Mouse (Mus musculus) thymus, postnatal 4 days (tissue): ENCODE results near the gene Siae.

ENCODE experiments used
- DNase-seq: peaks from one replicate; pipeline ENCODE4 v3.0.0; 2021

Gene Siae

DNA sequence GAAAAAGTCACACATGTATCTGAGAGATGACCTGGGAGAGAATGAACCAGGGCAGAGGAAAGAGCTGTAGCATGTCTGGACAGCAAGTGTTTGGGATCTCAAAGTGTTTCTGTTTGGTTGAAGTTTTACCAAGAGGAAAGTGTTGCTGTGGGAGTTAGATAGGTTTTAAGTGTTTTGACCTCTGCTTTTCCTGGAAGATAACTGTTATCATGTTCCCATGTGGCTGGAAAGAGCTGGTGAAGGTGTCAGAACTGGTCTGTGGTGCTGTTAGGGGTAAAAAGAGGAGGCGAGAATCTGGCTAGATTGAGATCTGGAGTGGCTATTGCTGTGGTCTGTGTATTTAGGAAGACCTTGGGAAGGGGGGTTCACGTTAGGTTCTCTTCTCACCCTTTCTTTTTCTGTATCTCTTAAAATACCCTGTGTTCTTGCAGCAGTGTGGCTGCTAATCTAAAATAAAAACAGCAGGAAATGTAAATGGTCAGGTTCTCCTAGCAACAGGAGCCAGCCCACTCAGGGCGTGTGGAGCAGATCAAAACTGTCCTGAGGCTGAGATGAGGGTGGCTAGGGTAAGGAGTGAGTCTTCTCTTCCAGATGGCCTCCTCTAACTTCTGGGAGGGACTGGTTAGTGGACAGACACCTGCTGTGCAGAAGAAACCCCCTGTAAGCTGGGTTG lies 16.8 kb downstream of the Siae start:
- no peak for DNase-seq

DNA sequence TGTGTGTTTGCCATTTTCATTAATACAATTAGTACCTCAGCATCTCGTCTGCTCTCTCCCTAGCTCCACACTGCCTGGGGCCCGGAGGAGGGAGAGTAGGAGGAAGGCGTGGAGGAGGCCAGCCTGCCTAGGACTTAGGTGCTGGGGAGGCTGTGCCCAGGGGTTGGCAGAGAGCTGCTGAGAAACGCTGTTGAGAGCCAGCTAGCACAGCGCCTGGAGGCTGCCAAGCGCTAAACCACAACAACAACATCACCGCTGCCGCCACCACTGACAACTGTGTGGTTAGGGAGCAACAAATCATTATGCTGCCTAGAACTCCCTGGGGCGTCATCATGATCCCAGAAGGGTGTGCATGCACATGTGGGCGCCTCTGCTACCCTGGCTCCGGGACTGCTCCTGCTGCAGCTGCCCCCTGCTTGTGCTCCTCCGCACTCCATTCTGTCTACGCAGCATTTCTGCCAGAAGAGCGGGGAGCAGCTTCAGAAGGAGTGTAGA lies 21.0 kb downstream of the Siae start:
- DNase-seq: peak; percentile 53

DNA sequence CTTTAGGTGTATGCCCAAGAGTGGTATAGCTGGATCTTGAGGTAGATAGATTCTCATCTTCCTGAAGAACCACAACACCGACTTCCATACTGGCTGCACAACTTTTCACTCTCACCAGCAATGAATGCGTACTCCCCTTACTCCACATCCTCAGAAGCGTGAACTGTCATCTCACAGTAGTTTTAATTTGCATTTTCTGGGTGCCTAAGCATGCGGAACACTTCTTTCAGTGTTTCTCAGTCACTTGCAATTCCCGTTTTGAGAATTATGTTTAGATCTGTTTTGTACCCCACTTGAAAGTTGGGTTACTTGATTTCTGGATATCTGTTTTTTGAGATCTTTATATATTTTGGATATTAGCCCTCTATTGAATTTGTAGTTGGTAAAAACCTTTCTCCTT lies 28.1 kb downstream of the Siae start:
- no peak for DNase-seq

DNA sequence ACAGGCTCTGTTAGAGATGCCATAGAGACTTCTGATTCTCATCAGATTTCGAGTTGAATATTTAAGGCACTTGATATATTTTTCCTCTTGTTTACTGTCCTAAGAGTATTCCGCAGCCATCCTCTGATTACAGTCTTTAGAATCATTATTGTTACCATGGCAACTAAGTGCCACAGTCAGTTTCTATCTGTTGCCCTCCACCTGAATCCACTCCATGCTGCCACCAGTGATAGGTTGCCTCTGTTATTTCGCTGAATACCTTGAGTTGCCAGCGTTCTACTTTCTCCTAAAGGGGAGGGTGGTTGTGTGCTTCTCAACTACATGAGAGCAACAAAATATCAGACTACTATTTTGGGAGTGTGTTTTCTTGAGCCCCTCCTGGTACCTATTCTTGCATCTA lies 31.2 kb downstream of the Siae start:
- no peak for DNase-seq

DNA sequence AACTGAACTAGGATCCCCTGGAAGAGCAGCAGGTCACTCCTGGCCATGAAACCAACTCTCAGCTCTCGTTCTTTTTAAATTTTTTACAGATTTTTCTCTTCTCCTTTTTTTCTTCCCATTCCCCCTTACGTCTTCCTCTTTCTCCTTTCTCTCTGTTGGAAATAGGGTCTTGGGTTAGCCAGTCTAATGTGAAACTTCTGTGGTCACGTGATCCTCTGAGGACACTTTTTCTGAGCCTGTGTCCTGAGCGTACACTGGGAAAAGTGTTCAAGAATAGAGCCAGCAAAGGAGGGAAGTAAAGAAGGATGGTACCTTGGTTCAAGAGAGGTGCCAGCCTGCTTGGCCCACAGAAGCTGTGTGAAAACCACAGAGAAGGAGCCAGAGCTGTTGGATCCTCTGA lies 34.9 kb downstream of the Siae start:
- DNase-seq: no peak

DNA sequence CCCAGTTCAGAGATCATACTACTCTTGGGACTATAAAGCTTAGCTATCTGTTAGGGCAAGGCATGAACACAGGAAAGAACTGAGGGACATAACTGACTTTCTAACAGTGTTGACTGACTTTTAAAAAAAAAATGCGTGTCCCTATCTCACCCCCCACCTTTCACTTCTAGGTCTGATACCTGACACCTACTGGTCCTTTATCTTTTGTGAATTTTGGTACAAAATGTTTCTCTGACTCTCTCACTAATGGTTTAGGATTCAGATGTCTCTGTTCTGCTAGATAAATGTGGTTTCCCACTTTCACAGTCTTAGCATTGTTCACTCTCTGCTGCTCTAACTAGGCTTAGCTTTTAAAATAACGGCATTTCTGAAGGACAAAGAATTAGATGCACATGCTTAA lies 36.5 kb downstream of the Siae start:
- DNase-seq: no peak

DNA sequence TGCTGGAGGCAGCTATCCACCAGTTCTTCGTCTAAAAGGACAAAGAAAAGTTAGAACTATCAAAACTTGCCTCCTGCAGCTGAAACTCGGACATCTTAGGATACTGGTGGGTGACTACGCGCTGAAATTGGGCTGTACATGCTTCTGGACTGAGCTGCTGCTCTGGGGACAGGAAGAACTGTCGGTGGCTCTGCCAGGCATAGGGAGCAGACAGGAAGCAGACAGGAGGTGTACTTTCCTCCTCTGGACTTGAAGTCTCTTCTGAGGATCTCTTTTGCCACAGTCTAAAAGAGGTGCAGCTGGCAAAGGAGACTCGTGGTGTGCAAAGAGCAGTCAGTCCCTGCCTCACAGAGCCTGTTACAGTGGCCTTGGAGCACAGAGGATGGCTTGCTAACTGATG lies 37.1 kb downstream of the Siae start:
- DNase-seq: no peak

DNA sequence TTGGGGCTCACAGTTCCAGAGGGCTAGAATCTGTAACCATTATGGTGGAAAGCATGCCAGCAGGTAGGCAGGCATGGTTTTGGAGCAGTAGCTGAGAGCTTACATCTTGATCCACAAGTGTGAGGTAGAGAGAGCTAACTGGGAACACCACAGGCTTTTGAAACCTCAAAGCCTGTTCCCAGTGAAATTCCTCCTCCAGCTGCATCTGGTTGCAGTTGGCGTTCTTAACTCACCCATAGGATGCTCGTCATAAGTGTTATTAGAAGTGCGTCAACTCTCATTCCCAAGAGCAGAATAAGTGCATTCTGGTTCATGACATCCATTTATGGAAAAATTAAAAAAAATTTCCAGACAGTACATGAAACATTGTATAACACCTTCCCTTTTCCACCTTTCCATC lies 38.2 kb downstream of the Siae start:
- DNase-seq: no peak

DNA sequence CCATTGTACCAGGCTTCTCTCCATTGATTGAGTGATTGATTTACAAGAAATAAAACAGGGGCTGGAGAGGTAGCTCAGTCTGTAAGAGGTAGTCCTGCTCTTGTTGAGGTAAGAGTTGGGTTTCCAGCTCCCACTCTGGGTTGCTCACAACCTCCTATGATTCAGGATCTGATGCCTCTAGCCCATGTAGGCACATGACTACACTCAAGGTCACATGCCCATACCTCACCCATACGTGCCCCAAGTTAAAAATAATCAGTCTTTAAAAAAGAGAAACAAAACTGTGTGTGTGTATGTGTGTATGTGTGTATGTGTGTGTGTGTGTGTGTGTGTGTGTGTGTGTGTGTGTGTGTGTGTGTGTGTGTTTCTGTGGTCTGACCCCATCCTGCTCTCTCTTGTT lies 40.1 kb downstream of the Siae start:
- no peak for DNase-seq

DNA sequence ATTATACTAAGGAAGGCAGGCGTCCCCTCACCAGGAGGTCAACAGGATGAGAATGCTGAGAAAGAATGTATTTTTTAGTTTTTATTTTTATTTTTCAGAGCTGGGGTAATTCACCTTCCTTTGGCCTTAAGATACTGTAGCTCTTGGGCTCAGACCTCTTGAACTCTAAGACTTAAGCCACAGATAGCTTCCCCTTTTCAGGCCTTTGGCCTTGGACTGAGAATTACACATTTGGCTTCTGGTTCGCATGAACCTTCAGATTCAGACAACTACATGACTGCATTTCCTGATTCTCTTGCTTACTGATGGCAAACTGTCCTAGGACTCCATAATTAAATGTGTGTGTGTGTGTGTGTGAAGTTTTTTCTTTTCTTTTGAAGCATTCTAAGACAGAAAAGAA lies 43.1 kb downstream of the Siae start:
- no peak for DNase-seq

DNA sequence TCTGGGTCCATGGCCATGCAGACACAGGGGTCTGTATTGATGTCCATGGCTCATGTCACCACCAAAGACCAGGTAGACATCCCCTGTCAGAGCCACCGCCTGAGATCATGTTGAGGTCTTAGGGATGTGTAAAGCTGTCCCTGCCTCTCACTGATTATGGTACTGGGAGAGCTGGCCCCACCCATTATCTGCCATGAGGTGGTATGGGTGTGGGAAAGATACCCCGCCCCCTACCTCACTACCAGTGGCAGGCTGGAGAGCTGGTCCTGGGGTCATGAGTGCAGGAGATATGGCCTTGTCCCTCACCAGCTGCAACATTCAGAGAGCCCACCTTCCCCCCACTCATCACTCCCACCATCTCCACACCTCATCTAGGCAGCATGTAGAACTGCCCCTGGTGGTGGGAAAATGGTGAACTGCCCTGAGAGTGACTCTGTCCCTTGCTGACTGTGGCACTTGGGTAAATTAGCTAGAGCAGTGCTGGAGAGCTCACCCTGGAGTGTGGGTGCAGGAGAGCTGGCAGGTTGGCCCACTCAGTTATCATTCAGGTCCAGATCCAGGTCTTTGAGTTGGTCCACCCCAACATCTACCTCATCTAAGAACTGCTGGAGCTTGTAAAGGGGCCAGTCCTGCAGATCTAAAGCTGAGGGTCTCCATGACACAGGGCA lies 45.2 kb downstream of the Siae start:
- DNase-seq: no peak

DNA sequence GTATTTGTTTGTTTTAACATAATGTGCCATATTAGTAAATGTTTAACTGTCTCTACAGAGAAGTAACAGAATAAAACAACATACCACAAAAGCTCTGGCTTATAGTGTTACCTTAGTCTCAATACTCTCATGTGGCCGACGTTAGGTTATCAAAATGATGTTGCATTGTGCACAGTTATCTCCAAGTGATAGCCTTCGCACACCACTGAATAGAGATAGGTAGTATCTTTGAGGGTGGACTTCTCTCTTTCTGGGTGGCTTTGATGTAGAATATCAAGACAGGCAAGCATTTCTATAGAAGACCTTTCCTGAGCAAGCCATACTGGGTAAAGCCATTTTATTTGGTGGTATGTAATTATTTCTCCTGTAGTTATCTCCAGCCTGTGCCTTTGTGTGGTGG lies 49.6 kb downstream of the Siae start:
- no peak for DNase-seq

DNA sequence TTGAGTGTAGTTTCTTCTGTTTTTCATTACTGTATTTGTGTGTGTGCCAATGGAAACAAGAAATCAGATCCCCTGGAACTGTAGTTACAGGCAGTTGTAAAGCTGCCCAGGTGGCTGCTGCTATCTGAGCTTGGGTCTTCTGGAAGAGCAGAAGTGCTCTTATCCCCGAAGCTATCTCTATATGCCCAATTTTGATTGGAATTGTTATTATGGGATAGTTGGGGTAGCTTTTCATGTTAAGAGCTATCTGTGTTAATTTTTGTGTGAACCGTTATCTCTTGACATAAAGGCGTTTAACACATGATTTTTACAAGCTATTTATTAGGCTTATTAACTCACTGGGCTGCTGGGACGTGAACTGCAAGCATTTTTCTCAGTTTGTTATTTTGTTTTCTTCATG lies 54.1 kb downstream of the Siae start:
- DNase-seq: no peak

DNA sequence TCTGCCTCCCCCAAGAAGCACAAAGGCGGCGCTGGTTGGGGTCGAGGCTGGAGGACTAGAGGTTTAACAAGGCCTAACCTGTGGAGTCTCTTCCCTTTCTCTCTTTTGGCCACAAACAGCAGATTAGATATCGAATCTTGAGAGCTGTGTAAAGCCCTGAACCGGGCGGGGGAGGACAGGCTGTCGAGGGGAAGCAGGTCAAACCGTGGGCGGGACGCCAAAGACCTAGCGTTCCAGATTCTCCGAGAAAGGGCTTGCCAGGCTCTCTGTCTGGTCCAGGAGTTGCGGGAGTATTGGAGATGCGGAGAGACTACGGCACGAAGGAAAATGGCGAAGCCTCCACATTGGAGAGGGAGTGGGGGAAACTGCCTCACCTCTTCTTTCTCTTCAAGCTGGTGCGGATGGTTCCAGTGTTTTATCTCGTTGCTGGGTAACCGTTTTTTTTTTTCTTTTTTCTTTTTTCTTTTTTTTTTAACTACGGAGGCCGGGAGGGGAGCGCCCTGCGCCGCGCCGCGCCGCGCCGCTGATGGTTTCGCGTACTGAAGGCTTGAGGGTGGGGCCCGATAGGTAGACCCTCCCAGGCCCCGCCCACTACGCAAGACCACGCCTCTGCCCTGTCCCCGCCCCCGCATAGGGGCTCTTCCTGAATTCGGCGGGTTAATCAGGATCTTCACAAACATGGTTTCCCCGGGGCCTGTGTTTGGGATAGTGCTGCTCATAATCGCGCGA lies 57.8 kb downstream of the Siae start, which contains the start of gene Spa17:
Spa17 (minus strand) TSS at position 541 of the 729 bp plus-strand sequence.
- DNase-seq: peak; percentile 96

DNA sequence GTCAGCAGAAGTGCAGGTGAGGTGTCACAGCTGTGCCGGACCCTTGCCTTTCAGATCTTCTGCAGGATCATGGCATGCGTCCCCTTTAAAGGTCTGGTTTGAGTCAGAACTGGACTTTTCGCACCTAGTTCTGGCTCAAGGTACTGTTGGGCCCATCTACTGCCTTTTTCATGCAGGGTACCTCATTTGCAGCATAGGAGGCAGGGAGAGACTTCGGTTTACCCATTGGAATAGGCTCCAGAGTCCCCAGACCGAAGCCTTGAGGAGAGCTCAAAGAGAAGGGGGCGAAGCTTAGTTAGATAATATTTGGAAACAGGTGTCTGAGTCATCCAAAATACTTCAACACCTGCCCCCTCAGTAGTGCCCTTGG lies 58.4 kb downstream of the Siae start:
- no peak for DNase-seq

DNA sequence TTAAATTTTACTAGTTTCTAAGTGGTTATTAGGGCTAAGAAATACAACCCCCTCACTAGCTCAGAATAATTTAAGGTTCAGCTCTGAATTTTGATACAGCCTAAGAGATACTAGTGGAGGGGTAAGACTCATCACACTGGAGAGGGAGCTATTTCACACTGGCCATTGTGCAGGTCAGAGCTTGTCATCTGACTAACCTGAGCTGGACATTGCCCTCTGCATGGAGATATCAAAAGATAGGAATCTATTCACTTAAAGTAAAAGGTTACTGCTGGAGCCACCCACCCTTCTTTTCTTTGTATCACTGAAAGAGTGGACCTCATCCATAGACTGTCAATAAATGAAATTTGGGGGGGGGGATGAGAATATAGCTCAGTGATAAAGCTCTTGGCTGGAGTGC lies 58.8 kb downstream of the Siae start:
- no peak for DNase-seq

DNA sequence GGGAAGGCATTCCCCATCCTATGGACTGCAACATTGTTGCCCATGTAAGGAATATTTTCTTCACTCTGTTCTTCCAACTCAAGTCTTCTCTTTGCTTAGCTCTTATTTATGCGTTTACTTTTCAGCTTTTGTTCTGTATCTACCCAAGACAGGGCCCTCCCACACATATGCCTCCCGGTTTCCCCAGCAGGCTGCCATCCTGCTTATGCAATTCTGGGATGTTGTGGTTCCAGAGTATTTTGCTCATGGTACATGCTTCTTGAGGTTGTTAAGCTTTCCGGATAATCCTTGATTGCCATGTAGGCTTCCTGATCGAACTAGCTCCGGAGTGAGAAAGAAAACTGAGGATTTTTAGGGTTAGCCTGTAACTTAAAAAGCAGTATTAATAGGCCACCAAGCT lies 59.7 kb downstream of the Siae start:
- DNase-seq: no peak

DNA sequence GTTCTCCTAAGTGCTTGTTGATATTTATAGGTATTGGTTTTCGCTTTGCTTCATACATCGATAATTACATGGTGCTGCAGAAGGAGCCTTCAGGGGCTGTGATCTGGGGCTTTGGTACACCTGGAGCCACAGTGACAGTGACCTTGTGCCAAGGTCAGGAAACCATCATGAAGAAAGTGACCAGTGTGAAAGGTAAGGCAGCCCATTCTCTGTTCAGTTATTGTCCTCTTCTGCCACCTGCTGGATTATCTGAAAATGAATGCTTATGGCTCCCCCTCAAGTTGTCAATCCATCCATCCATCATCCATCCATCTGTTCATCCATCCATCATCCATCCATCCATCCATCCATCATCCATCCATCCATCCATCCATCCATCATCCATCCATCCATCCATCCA lies 61.3 kb downstream of the Siae start:
- DNase-seq: peak; percentile 14

DNA sequence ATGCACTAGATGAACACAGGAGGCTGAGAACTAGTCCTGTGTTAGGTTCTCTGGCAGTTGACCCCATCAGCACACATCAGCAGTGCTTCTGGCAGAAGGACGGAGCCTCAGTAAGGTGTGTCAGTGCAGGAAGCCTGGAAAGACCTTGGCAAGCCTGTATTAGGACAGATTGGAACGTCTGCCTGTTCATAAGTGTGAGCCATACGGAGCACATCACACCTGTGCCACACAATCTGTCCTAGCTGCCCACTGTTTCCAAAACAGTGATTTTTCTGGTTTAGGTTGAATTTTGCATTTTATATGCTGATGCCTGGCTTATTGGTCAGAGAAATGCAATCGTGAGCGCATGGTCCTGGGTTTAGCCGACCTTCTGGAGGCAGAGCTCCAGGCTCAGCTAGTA lies 65.8 kb downstream of the Siae start:
- DNase-seq: no peak

DNA sequence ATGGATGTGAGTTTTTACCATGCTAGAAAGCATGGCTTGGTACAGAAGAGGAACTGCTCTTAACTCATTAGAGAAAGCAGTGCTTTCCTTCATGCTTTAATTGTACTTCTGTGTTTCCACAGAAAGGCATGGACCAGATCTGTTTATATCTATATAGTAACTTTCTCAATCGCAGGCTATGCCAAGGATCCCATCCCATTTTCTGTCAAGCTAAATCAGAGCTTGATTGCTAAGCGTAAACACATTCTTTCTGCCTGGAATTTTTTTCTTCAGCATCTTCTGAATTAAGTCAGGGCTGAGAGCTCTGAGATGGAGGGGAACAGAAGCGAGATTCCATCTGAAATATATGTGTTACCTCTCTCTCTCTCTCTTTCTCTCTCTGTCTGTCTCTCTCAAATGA lies 68.5 kb downstream of the Siae start:
- DNase-seq: no peak

DNA sequence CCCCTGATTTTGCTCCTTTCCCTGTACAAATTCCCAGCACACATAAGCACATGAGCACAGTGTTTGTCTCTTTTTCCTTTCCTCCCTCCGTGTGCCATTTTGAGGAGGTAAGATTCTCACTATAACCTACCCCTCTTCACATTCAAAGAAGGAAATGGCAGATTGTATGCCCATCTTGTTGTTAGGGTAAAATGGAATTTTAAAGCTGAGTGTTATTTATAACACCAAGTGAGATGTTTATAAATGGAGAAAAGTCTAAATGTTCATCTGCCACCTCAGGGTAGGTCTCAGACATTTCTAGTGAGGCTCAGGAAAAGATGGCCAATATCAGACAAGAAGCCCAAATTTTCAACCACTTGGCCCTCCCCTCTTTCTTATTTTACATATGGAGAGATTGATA lies 69.0 kb downstream of the Siae start:
- no peak for DNase-seq

DNA sequence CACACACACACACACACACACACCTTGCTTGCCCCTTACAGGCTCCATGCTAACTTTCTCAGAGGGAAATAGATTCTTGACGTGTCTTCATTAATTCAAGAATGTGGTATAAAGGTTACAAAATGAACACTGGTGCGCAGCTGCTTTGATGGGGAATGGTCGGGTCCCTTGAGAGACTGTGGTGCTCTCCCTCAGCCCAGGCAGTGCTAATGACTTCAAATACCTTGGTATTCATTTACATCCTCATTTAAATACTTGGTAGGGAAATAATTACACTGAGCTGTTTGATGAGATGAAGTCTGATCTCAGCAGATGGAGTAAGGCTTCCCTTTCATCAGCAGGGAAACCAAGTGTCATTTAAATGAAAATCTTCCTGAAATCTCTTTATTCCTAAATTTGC lies 69.6 kb downstream of the Siae start:
- DNase-seq: no peak

DNA sequence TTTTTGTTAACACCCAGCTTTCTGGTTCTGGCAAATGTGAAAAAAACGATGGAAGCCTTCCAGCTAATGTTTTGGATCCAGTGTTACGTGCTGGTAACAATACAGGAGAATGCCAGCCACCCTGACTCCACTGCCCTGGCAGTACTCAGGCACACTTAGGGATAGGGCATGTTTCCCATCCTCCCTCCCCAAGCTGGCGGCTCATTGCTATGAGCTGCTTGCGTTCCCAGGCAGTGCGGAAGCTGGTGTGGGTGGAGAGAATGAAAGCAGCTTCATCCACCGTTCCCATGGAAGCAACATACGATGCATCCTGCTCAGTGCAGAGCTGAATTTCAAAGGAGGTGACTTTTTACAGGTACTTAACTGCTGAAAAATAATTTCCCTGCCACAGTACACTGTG lies 70.1 kb downstream of the Siae start:
- DNase-seq: no peak

DNA sequence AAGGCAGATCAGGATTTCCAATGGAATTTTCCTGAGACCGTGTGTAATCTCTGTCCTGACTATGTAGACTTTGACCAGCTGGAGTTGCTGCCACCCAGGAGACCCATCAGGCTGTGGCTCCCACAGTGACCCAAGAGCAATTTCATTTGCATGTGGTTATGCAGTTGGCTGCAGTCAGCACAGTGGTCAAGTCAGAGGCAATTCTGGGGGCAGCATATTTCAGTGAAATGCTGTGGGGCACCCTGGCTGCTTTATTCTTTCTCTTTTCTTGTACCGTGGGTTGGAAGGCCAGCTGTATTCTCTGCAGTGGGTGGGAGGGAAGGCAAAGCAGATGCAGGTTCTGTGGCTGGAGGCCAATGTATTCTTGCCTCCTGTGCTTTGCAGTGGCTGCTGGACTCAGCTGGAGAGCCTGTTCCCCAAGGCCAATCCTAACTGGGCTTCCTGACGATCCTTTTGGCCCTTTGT lies 70.6 kb downstream of the Siae start:
- no peak for DNase-seq
